Mouse (Mus musculus): ENCODE measurements at regions not wholly inside any gene's neighbourhood (a gene's known extent, or its start where the extent isn't known, plus 50 kb on each side); places are given as distances from the start of the nearest gene placed in this dataset.

- ATAC-seq (replicated peaks; ENCODE audit: low FRiP score, low TSS enrichment, poor library complexity, severe bottlenecking): no peak
Measured at GRCm38 (mm10) chr1:77943633-77944326, 253.2 kb downstream of the Pax3 start.

- no peak for ATAC-seq (replicated peaks; ENCODE audit: low FRiP score, low TSS enrichment, poor library complexity, severe bottlenecking)
Measured at GRCm38 (mm10) chr1:77943101-77943500, 253.8 kb downstream of the Pax3 start.

- no peak for ATAC-seq (replicated peaks; ENCODE audit: low FRiP score, low TSS enrichment, poor library complexity, severe bottlenecking)
Measured at GRCm38 (mm10) chr1:77933095-77933766, 263.7 kb downstream of the Pax3 start.

- no peak for ATAC-seq (replicated peaks; ENCODE audit: low FRiP score, low TSS enrichment, poor library complexity, severe bottlenecking)
Measured at GRCm38 (mm10) chr1:77932226-77932625, 264.7 kb downstream of the Pax3 start.

- no peak for ATAC-seq (replicated peaks; ENCODE audit: low FRiP score, low TSS enrichment, poor library complexity, severe bottlenecking)
Measured at GRCm38 (mm10) chr1:77930661-77931060, 266.3 kb downstream of the Pax3 start.

GRCm38 (mm10) chr1:77929552-77929951 lies 267.4 kb downstream of the Pax3 start:
- ATAC-seq (replicated peaks; ENCODE audit: low FRiP score, low TSS enrichment, poor library complexity, severe bottlenecking): no peak

- no peak for ATAC-seq (replicated peaks; ENCODE audit: low FRiP score, low TSS enrichment, poor library complexity, severe bottlenecking)
Measured at GRCm38 (mm10) chr1:77926146-77926545, 270.8 kb downstream of the Pax3 start.

- ATAC-seq (replicated peaks; ENCODE audit: low FRiP score, low TSS enrichment, poor library complexity, severe bottlenecking): no peak
Measured at GRCm38 (mm10) chr1:77896226-77896625, 300.7 kb downstream of the Pax3 start.

GRCm38 (mm10) chr1:77879026-77879425 lies 317.9 kb downstream of the Pax3 start:
- ATAC-seq (replicated peaks; ENCODE audit: low FRiP score, low TSS enrichment, poor library complexity, severe bottlenecking): no peak

GRCm38 (mm10) chr1:77870125-77870524 lies 326.8 kb downstream of the Pax3 start:
- no peak for ATAC-seq (replicated peaks; ENCODE audit: low FRiP score, low TSS enrichment, poor library complexity, severe bottlenecking)

- ATAC-seq (replicated peaks; ENCODE audit: low FRiP score, low TSS enrichment, poor library complexity, severe bottlenecking): no peak
Measured at GRCm38 (mm10) chr1:77869174-77869573, 327.8 kb downstream of the Pax3 start.

GRCm38 (mm10) chr1:77859931-77860330 lies 337.0 kb downstream of the Pax3 start:
- ATAC-seq (replicated peaks; ENCODE audit: low FRiP score, low TSS enrichment, poor library complexity, severe bottlenecking): no peak

- ATAC-seq (replicated peaks; ENCODE audit: low FRiP score, low TSS enrichment, poor library complexity, severe bottlenecking): no peak
Measured at GRCm38 (mm10) chr1:77854366-77854765, 339.5 kb upstream of the Epha4 start.

- ATAC-seq (replicated peaks; ENCODE audit: low FRiP score, low TSS enrichment, poor library complexity, severe bottlenecking): no peak
Measured at GRCm38 (mm10) chr1:77847766-77848615, 333.1 kb upstream of the Epha4 start.

GRCm38 (mm10) chr1:77846039-77846727 lies 331.3 kb upstream of the Epha4 start:
- ATAC-seq (replicated peaks; ENCODE audit: low FRiP score, low TSS enrichment, poor library complexity, severe bottlenecking): no peak

- ATAC-seq (replicated peaks; ENCODE audit: low FRiP score, low TSS enrichment, poor library complexity, severe bottlenecking): no peak
Measured at GRCm38 (mm10) chr1:77840672-77841071, 325.8 kb upstream of the Epha4 start.

- no peak for ATAC-seq (replicated peaks; ENCODE audit: low FRiP score, low TSS enrichment, poor library complexity, severe bottlenecking)
Measured at GRCm38 (mm10) chr1:77832174-77832573, 317.3 kb upstream of the Epha4 start.

- ATAC-seq (replicated peaks; ENCODE audit: low FRiP score, low TSS enrichment, poor library complexity, severe bottlenecking): no peak
Measured at GRCm38 (mm10) chr1:77824716-77825387, 310.0 kb upstream of the Epha4 start.

Measured in megakaryocyte-erythroid progenitor cell, adult 5-6 weeks (primary cell).